Mouse (Mus musculus) embryonic facial prominence, embryonic 14.5 days (tissue): ENCODE data around the gene Ddi2. TPM values are rescaled to one million over a fixed set of nuclear protein-coding genes. Genes with fewer than 3 reads are reported as not detected.

Source experiments
- ATAC-seq: fragments of 200-750 bp; cut with Nextera tagmentation; 2 replicates; pipeline ENCODE4 v1.8.0; 2017; ENCODE audit warnings: low read depth, moderate number of reproducible peaks, moderate TSS enrichment
- DNase-seq: peaks from one replicate; pipeline ENCODE4 v3.0.0-alpha.2; 2015; ENCODE audit warnings: low spot score
- H3K27ac ChIP-seq: fragments of 300-500 bp; sonication (generic); replicated peaks from 2 replicates; pipeline ENCODE4 v1.5.1; 2014; ENCODE audit warnings: low read depth, mild to moderate bottlenecking, low read length, moderate library complexity
- H3K27me3 ChIP-seq: fragments of 300-500 bp; sonication (generic); replicated peaks from 2 replicates; pipeline ENCODE4 v1.6.1; 2014; ENCODE audit warnings: low read length; ENCODE audit not compliant: control insufficient read depth, insufficient read depth
- H3K36me3 ChIP-seq: fragments of 300-500 bp; sonication (generic); 2 replicates; pipeline ENCODE4 v1.6.1; 2014; ENCODE audit warnings: low read length, mixed read lengths; ENCODE audit not compliant: control insufficient read depth, insufficient read depth
- H3K4me1 ChIP-seq: fragments of 300-500 bp; sonication (generic); 2 replicates; pipeline ENCODE4 v1.6.1; 2014; ENCODE audit warnings: antibody characterized with exemption, low read length; ENCODE audit not compliant: control insufficient read depth, insufficient read depth
- H3K4me2 ChIP-seq: fragments of 300-500 bp; sonication (generic); 2 replicates; pipeline ENCODE4 v1.6.1; 2014; ENCODE audit warnings: low read depth, mild to moderate bottlenecking, low read length, moderate library complexity, mixed read lengths
- H3K4me3 ChIP-seq: fragments of 300-500 bp; sonication (generic); 2 replicates; pipeline ENCODE4 v1.5.1; 2014; ENCODE audit warnings: low read depth, mild to moderate bottlenecking, low read length
- H3K9ac ChIP-seq: fragments of 300-500 bp; sonication (generic); 2 replicates; pipeline ENCODE4 v1.6.1; 2014; ENCODE audit warnings: low read depth, mild to moderate bottlenecking, low read length, moderate library complexity, mixed read lengths
- H3K9me3 ChIP-seq: fragments of 300-500 bp; sonication (generic); 2 replicates; pipeline ENCODE4 v1.6.1; 2016; ENCODE audit warnings: low read length; ENCODE audit not compliant: control insufficient read depth
- WGBS: fragments of 180-500 bp; shearing (Covaris S2); extraction: QIAGEN DNeasy Blood & Tissue Kit; methylation state at CpG from one replicate; pipeline ENCODE4 v1.1.7; 2014; 5-methylcytosine and 5-hydroxymethylcytosine counted together
- polyA plus RNA-seq: library from polyadenylated mRNA; unstranded; fragments of >200 nt; fragmentation: Nextera tagmentation; extraction: Ambion mirVana; gene quantifications from 2 replicates; pipeline ENCODE4 v1.2.1, GENCODE M21; 2014

Ddi2 gene
- polyA plus RNA-seq, 1 experiment from 2014 or later: 18.8 TPM

- H3K27ac ChIP-seq: no peak overlapping the region
These were observed 94.6 kb downstream of the Ddi2 start for GRCm38 (mm10) chr4:141628661-141629060.

More at GRCm38 (mm10) chr4:141628661-141629060, 94.6 kb downstream of the Ddi2 start:
- H3K9ac ChIP-seq: no peak overlapping the region
- no peak overlapping the region for H3K4me3 ChIP-seq
- no peaks in the 10 kb centered on the region for H3K4me1 ChIP-seq
- WGBS: 82% methylated on average over 14 of the region's 14 CpGs
- peaks cover 95% of the 10 kb centered on the region for H3K36me3 ChIP-seq
- DNase-seq (no peak), ATAC-seq (no peak)
- H3K4me2 ChIP-seq: no peak overlapping the region
- no peaks in the 10 kb centered on the region for H3K27me3 ChIP-seq
- no peaks in the 10 kb centered on the region for H3K9me3 ChIP-seq

Other genes with a start within 250 kb of the Ddi2 start
- gene Spen, start 184.8 kb downstream of the Ddi2 start, polyA plus RNA-seq: 9.4 and 12.5 TPM in 2 replicates
- 22.8 and 27.7 TPM in 2 replicates for gene Fblim1, start 117.3 kb downstream of the Ddi2 start, polyA plus RNA-seq
- gene Tmem82, start 104.8 kb downstream of the Ddi2 start, polyA plus RNA-seq: 0.17 and 0.41 TPM in 2 replicates
- 0.08 TPM in 1 of 2 replicates, not detected in the other for gene Slc25a34, start 99.6 kb downstream of the Ddi2 start, polyA plus RNA-seq
- 3.7 and 4.5 TPM in 2 replicates for gene Plekhm2, start 58.5 kb downstream of the Ddi2 start, polyA plus RNA-seq
- 1.9 and 2.7 TPM in 2 replicates for gene Rsc1a1, start 37.8 kb downstream of the Ddi2 start, polyA plus RNA-seq
- 0.13 and 0.29 TPM in 2 replicates for gene Agmat, start 23.3 kb upstream of the Ddi2 start, polyA plus RNA-seq
- 3.1 and 4.0 TPM in 2 replicates for gene Dnajc16, start 67.5 kb upstream of the Ddi2 start, polyA plus RNA-seq
- gene Casp9, start 70.2 kb upstream of the Ddi2 start, polyA plus RNA-seq: 10.3 and 14.2 TPM in 2 replicates
- gene Cela2a, start 102.7 kb upstream of the Ddi2 start, polyA plus RNA-seq: not detected in 2 replicates
- gene Ctrc, start 122.9 kb upstream of the Ddi2 start, polyA plus RNA-seq: not detected in 2 replicates
- gene Efhd2, start 151.5 kb upstream of the Ddi2 start, polyA plus RNA-seq: 61.6 and 62.1 TPM in 2 replicates